Mouse (Mus musculus) small intestine, adult 2 months (tissue): ENCODE measurements around the gene Otub1.

Experiments
- CTCF ChIP-seq: fragments of 200-500 bp; IDR thresholded peaks from 2 replicates; pipeline ENCODE4 v1.5.1; 2012; ENCODE audit warnings: low read depth, mild to moderate bottlenecking, control low read depth, inconsistent platforms, low read length, moderate library complexity, mixed read lengths; ENCODE audit not compliant: insufficient replicate concordance, insufficient read length; ENCODE audit errors: extremely low read depth
- POLR2A ChIP-seq: fragments of 200-500 bp; IDR thresholded peaks from 2 replicates; pipeline ENCODE4 v1.6.1; 2012; ENCODE audit warnings: low read depth, mild to moderate bottlenecking, control low read depth, inconsistent platforms, low read length, moderate library complexity

GRCm38 (mm10) chr19:7166200-7166711, 39.9 kb downstream of the Otub1 start:
- no peak for TF ChIP-seq CTCF
- TF ChIP-seq POLR2A = no peak
